Mouse (Mus musculus): ENCODE results near the gene B4galt2. TPM values are rescaled to one million over a fixed set of nuclear protein-coding genes. Genes with fewer than 3 reads are reported as not detected.
A peak's percentile ranks its signal among the peaks of the same experiment; 100 is the strongest.

Gene B4galt2
- polyA plus RNA-seq, 1 experiment from 2014 or later = 31.8 TPM

- H3K4me3 ChIP-seq (ENCODE audit: low read depth, low read length) = peak within 1 kb of the TSS; percentile 95
- H3K4me2 ChIP-seq = peak within 1 kb of the TSS; percentile 97
- DNase-seq (peak; percentile 95), ATAC-seq (ENCODE audit: insufficient read depth) (peak; percentile 85)
- no peak for TF ChIP-seq CTCF (IDR thresholded peaks at IDR 0.05; ENCODE audit: low read depth)
- WGBS = under 1% methylated on average over 37 of the region's 37 CpGs
- H3K4me1 ChIP-seq (ENCODE audit: insufficient read depth) = peaks cover 8% of the 10 kb centered on the region
- no peaks in the 10 kb centered on the region for H3K9me3 ChIP-seq (ENCODE audit: low read depth, low read length)
- H3K27me3 ChIP-seq (ENCODE audit: insufficient read depth, low read length) = no peaks in the 10 kb centered on the region
- H3K36me3 ChIP-seq (ENCODE audit: insufficient read depth) = peaks cover 26% of the 10 kb centered on the region
- 0 out of 2 replicates have a peak within 1 kb of the TSS, but pooled peaks have one; percentile 30 for H3K27ac ChIP-seq (ENCODE audit: low read depth)
- peak within 1 kb of the TSS; percentile 77 for H3K9ac ChIP-seq
Measured at GRCm38 (mm10) chr4:117887133-117887532, 3.8 kb upstream of the B4galt2 start, which contains the start of gene Atp6v0b. TSS of gene Atp6v0b (minus strand) at chr4:117887333.

- Histone ChIP-seq H3K9ac (peak overlapping the region; percentile 77), H3K27me3 (ENCODE audit: insufficient read depth, low read length) (no peaks in the 10 kb centered on the region), H3K4me2 (peak overlapping the region; percentile 97), H3K4me1 (ENCODE audit: insufficient read depth) (peaks cover 8% of the 10 kb centered on the region), H3K27ac (ENCODE audit: low read depth) (0 out of 2 replicates have a peak overlapping the region, but pooled peaks have one; percentile 30), H3K9me3 (ENCODE audit: low read depth, low read length) (no peaks in the 10 kb centered on the region), H3K4me3 (ENCODE audit: low read depth, low read length) (peak overlapping the region; percentile 95), H3K36me3 (ENCODE audit: insufficient read depth) (peaks cover 26% of the 10 kb centered on the region)
- TF ChIP-seq CTCF (IDR thresholded peaks at IDR 0.05; ENCODE audit: low read depth) = no peak
- DNase-seq = no peak
- no peak for ATAC-seq (ENCODE audit: insufficient read depth)
- WGBS = 2% methylated on average over 24 of the region's 24 CpGs
Measured at GRCm38 (mm10) chr4:117886644-117887043, 3.4 kb upstream of the B4galt2 start.

- H3K4me3 ChIP-seq (ENCODE audit: low read depth, low read length) = peak overlapping the region; percentile 95
- no peaks in the 10 kb centered on the region for H3K9me3 ChIP-seq (ENCODE audit: low read depth, low read length)
- H3K4me1 ChIP-seq (ENCODE audit: insufficient read depth) = peaks cover 8% of the 10 kb centered on the region
- no peak overlapping the region; the same call in 1 of the 2 replicates for H3K9ac ChIP-seq
- H3K27ac ChIP-seq (ENCODE audit: low read depth) = no peak overlapping the region
- H3K27me3 ChIP-seq (ENCODE audit: insufficient read depth, low read length) = no peaks in the 10 kb centered on the region
- peak overlapping the region; percentile 97 for H3K4me2 ChIP-seq
- peaks cover 28% of the 10 kb centered on the region for H3K36me3 ChIP-seq (ENCODE audit: insufficient read depth)
- ATAC-seq (ENCODE audit: insufficient read depth) = no peak
- TF ChIP-seq CTCF (IDR thresholded peaks at IDR 0.05; ENCODE audit: low read depth) = no peak
- no peak for DNase-seq
- 78% methylated on average over 9 of the region's 9 CpGs for WGBS
Measured at GRCm38 (mm10) chr4:117885994-117886393, 2.7 kb upstream of the B4galt2 start.

GRCm38 (mm10) chr4:117885093-117885492 lies 1.8 kb upstream of the B4galt2 start:
- H3K4me2 ChIP-seq = no peak overlapping the region
- H3K9ac ChIP-seq = no peak overlapping the region
- no peak for ATAC-seq (ENCODE audit: insufficient read depth)
- 90% methylated on average over 10 of the region's 10 CpGs for WGBS
- no peaks in the 10 kb centered on the region for H3K9me3 ChIP-seq (ENCODE audit: low read depth, low read length)
- H3K36me3 ChIP-seq (ENCODE audit: insufficient read depth) = peaks cover 35% of the 10 kb centered on the region
- H3K4me3 ChIP-seq (ENCODE audit: low read depth, low read length) = no peak overlapping the region
- TF ChIP-seq CTCF (IDR thresholded peaks at IDR 0.05; ENCODE audit: low read depth) = no peak
- peaks cover 8% of the 10 kb centered on the region for H3K4me1 ChIP-seq (ENCODE audit: insufficient read depth)
- no peak overlapping the region for H3K27ac ChIP-seq (ENCODE audit: low read depth)
- H3K27me3 ChIP-seq (ENCODE audit: insufficient read depth, low read length) = no peaks in the 10 kb centered on the region
- DNase-seq = no peak

DNA sequence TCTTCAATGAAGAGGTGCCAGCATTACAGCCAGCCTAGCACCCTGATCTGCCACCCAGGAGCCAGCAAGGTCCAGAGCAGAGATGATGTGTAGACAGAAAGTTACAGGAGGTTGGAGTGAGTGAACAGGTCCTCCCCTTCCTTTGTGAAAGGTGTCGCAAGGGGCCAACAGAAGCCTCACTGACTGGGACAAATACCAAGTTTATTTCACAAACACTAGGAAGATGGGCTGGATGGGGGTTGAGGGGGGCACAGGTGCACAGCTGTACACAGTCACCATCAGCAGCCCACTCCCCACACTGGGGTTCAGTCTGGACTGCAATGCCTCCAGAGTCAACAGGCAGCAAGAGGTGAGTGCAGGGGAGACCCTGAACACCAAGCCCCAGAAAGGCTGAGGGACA lies 859 bp upstream of the B4galt2 start:
- TF ChIP-seq CTCF (IDR thresholded peaks at IDR 0.05; ENCODE audit: low read depth) = no peak
- Histone ChIP-seq H3K36me3 (ENCODE audit: insufficient read depth) (peaks cover 29% of the 10 kb centered on the region), H3K4me2 (peak overlapping the region; percentile 88; the same call in 1 of the 2 replicates), H3K4me3 (ENCODE audit: low read depth, low read length) (peak overlapping the region; percentile 76; the same call in 1 of the 2 replicates), H3K27me3 (ENCODE audit: insufficient read depth, low read length) (no peaks in the 10 kb centered on the region), H3K9ac (no peak overlapping the region), H3K4me1 (ENCODE audit: insufficient read depth) (peaks cover 8% of the 10 kb centered on the region), H3K27ac (ENCODE audit: low read depth) (no peak overlapping the region), H3K9me3 (ENCODE audit: low read depth, low read length) (no peaks in the 10 kb centered on the region)
- no peak for ATAC-seq (ENCODE audit: insufficient read depth)
- DNase-seq = no peak
- WGBS = 100% methylated on average over 1 of the region's 1 CpGs

- DNase-seq = no peak
- no peak for TF ChIP-seq CTCF (IDR thresholded peaks at IDR 0.05; ENCODE audit: low read depth)
- H3K4me3 ChIP-seq (ENCODE audit: low read depth, low read length) = no peak overlapping the region
- H3K9ac ChIP-seq = no peak overlapping the region
- H3K27me3 ChIP-seq (ENCODE audit: insufficient read depth, low read length) = no peaks in the 10 kb centered on the region
- no peaks in the 10 kb centered on the region for H3K9me3 ChIP-seq (ENCODE audit: low read depth, low read length)
- peaks cover 46% of the 10 kb centered on the region for H3K36me3 ChIP-seq (ENCODE audit: insufficient read depth)
- peaks cover 3% of the 10 kb centered on the region; the same call in 1 of the 2 replicates for H3K4me1 ChIP-seq (ENCODE audit: insufficient read depth)
- WGBS = 67% methylated on average over 5 of the region's 5 CpGs
- no peak for ATAC-seq (ENCODE audit: insufficient read depth)
- H3K4me2 ChIP-seq = no peak overlapping the region
- H3K27ac ChIP-seq (ENCODE audit: low read depth) = no peak overlapping the region
Measured at GRCm38 (mm10) chr4:117878703-117879102, 4.6 kb downstream of the B4galt2 start.

DNA sequence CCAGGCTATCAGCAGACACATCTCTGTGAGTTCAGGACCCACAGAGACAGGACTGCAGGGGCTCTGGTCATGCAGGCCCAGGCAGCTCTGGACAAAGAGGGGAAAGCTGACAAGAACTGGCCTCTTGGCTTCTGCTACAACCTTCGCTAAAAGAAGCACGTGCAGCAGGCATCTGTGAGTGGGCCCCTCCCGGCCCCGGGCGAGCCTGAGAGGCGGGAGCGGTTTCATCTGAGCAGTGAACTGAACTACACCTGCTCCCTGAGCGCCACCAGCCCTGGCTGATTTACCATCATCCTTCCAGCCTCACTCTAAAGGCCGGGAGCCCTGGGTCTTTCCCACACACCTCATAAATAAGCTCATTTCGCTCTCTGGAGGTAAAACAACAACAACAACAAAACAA lies 5.0 kb downstream of the B4galt2 start:
- H3K36me3 ChIP-seq (ENCODE audit: insufficient read depth) = peaks cover 50% of the 10 kb centered on the region
- H3K27ac ChIP-seq (ENCODE audit: low read depth) = no peak overlapping the region
- no peak for DNase-seq
- no peak overlapping the region for H3K4me3 ChIP-seq (ENCODE audit: low read depth, low read length)
- no peak overlapping the region for H3K9ac ChIP-seq
- H3K4me1 ChIP-seq (ENCODE audit: insufficient read depth) = no peaks in the 10 kb centered on the region
- 69% methylated on average over 10 of the region's 10 CpGs for WGBS
- no peak for TF ChIP-seq CTCF (IDR thresholded peaks at IDR 0.05; ENCODE audit: low read depth)
- H3K4me2 ChIP-seq = no peak overlapping the region
- no peaks in the 10 kb centered on the region for H3K27me3 ChIP-seq (ENCODE audit: insufficient read depth, low read length)
- ATAC-seq (ENCODE audit: insufficient read depth) = no peak
- H3K9me3 ChIP-seq (ENCODE audit: low read depth, low read length) = no peaks in the 10 kb centered on the region

Data from lung, embryonic 14.5 days (tissue).